Mouse (Mus musculus) MEL (cell line): Measurements from ENCODE around the gene Ccl24. TPM values are rescaled to one million over a fixed set of nuclear protein-coding genes. Genes with fewer than 3 reads are reported as not detected.

Experiments
- DNase-seq: peaks from one replicate; pipeline ENCODE4 v3.0.0; 2011; ENCODE audit warnings: low read depth, low spot score
- H3K27ac ChIP-seq: 2 replicates; pipeline ENCODE4 v1.5.1; 2012; ENCODE audit warnings: low read depth, mild to moderate bottlenecking, control low read depth, low read length, moderate library complexity; ENCODE audit not compliant: control insufficient read depth
- H3K27me3 ChIP-seq, 2 experiments: fragments of 150-350 bp in 1 of 2; sonication (generic) in 1 of 2; 2 replicates each; pipeline ENCODE4 v1.6.1; 2012; ENCODE audit warnings: low read length in 2 of 2, mild to moderate bottlenecking in 2 of 2, improper control_type of control experiment in 1 of 2, moderate library complexity in 1 of 2; ENCODE audit not compliant: insufficient read depth in 2 of 2, control insufficient read depth in 1 of 2
- H3K36me3 ChIP-seq, 2 experiments: 2 replicates each; pipeline ENCODE4 v1.6.1; 2012 to 2014; ENCODE audit warnings: low read length in 2 of 2, improper control_type of control experiment in 1 of 2, inconsistent platforms in 1 of 2, mild to moderate bottlenecking in 1 of 2; ENCODE audit not compliant: insufficient read depth in 2 of 2, control insufficient read depth in 1 of 2
- H3K4me1 ChIP-seq, 2 experiments: fragments of 150-350 bp in 1 of 2; sonication (generic) in 1 of 2; 2 replicates each; pipeline ENCODE4 v1.6.1; 2012; ENCODE audit warnings: low read length in 2 of 2, improper control_type of control experiment in 1 of 2, mild to moderate bottlenecking in 1 of 2; ENCODE audit not compliant: insufficient read depth in 2 of 2, control insufficient read depth in 1 of 2
- H3K4me3 ChIP-seq, 2 experiments: fragments of 150-350 bp in 1 of 2; sonication (generic) in 1 of 2; 2 replicates each; pipeline ENCODE4 v1.5.1; 2012; ENCODE audit warnings: low read depth in 2 of 2, low read length in 2 of 2, mild to moderate bottlenecking in 2 of 2, moderate library complexity in 2 of 2, control low read depth in 1 of 2, improper control_type of control experiment in 1 of 2; ENCODE audit not compliant: control insufficient read depth in 1 of 2, insufficient read depth in 1 of 2
- H3K79me2 ChIP-seq: 2 replicates; pipeline ENCODE4 v1.6.1; 2012; ENCODE audit warnings: mild to moderate bottlenecking, low read length, moderate library complexity; ENCODE audit not compliant: control insufficient read depth, poor library complexity, insufficient read depth
- H3K9ac ChIP-seq: 2 replicates; pipeline ENCODE4 v1.6.1; 2012; ENCODE audit warnings: low read depth, mild to moderate bottlenecking, control low read depth, low read length, moderate library complexity; ENCODE audit not compliant: control insufficient read depth, poor library complexity, severe bottlenecking
- H3K9me3 ChIP-seq: fragments of 150-350 bp; sonication (generic); replicated peaks from 2 replicates; pipeline ENCODE4 v1.6.1; 2012; ENCODE audit warnings: mild to moderate bottlenecking, low read length, improper control_type of control experiment, moderate library complexity; ENCODE audit not compliant: insufficient read depth
- BHLHE40 ChIP-seq: IDR thresholded peaks from 2 replicates; pipeline ENCODE4 v1.6.1; 2012; ENCODE audit warnings: low read depth, mild to moderate bottlenecking, inconsistent platforms, low read length, improper control_type of control experiment, borderline replicate concordance
- CHD1 ChIP-seq: IDR thresholded peaks from 2 replicates; pipeline ENCODE4 v1.6.1; 2012; ENCODE audit warnings: low read depth, mild to moderate bottlenecking, inconsistent platforms, low read length, improper control_type of control experiment
- EP300 ChIP-seq, 2 experiments: IDR thresholded peaks; 2 replicates each; pipeline ENCODE4 v1.6.1; 2011; ENCODE audit warnings: improper control_type of control experiment in 2 of 2, low read length in 2 of 2, low read depth in 1 of 2, mild to moderate bottlenecking in 1 of 2
- ETS1 ChIP-seq: IDR thresholded peaks from 2 replicates; pipeline ENCODE4 v1.6.1; 2012; ENCODE audit warnings: low read depth, mild to moderate bottlenecking, inconsistent platforms, low read length, improper control_type of control experiment, moderate library complexity
- GABPA ChIP-seq: IDR thresholded peaks from 2 replicates; pipeline ENCODE4 v1.6.1; 2012; ENCODE audit warnings: low read depth, mild to moderate bottlenecking, inconsistent platforms, low read length, improper control_type of control experiment, moderate library complexity
- GATA1 ChIP-seq: IDR thresholded peaks from 2 replicates; pipeline ENCODE4 v1.6.1; 2011; ENCODE audit warnings: low read depth, low read length, improper control_type of control experiment
- HCFC1 ChIP-seq: IDR thresholded peaks from 2 replicates; pipeline ENCODE4 v1.6.1; 2012; ENCODE audit warnings: low read depth, mild to moderate bottlenecking, inconsistent platforms, low read length, improper control_type of control experiment, moderate library complexity
- JUND ChIP-seq: IDR thresholded peaks from 2 replicates; pipeline ENCODE4 v1.6.1; 2011; ENCODE audit warnings: low read depth, mild to moderate bottlenecking, improper control_type of control experiment, low read length
- MAFK ChIP-seq: IDR thresholded peaks from 2 replicates; pipeline ENCODE4 v1.6.1; 2011; ENCODE audit warnings: low read depth, mild to moderate bottlenecking, low read length, improper control_type of control experiment, borderline replicate concordance
- MEF2A ChIP-seq: IDR thresholded peaks from 2 replicates; pipeline ENCODE4 v1.6.1; 2014; ENCODE audit warnings: low read depth, mild to moderate bottlenecking, inconsistent platforms, low read length, improper control_type of control experiment; ENCODE audit not compliant: poor library complexity, insufficient replicate concordance, severe bottlenecking; ENCODE audit errors: extremely low read depth
- MXI1 ChIP-seq: IDR thresholded peaks from 2 replicates; pipeline ENCODE4 v1.6.1; 2011; ENCODE audit warnings: mild to moderate bottlenecking, low read depth, low read length, improper control_type of control experiment
- MYB ChIP-seq: IDR thresholded peaks from 2 replicates; pipeline ENCODE4 v1.6.1; 2011; ENCODE audit warnings: mild to moderate bottlenecking, low read depth, low read length, improper control_type of control experiment
- MYC ChIP-seq: IDR thresholded peaks from 2 replicates; pipeline ENCODE4 v1.6.1; 2011; ENCODE audit warnings: low read depth, mild to moderate bottlenecking, low read length, improper control_type of control experiment, moderate library complexity
- POLR2A ChIP-seq, 2 experiments: IDR thresholded peaks; 2 replicates each; pipeline ENCODE4 v1.6.1; 2011 to 2012; ENCODE audit warnings: low read length in 2 of 2, mild to moderate bottlenecking in 2 of 2, control low read depth in 1 of 2, improper control_type of control experiment in 1 of 2, low read depth in 1 of 2, moderate library complexity in 1 of 2; ENCODE audit not compliant: control insufficient read depth in 1 of 2, insufficient read depth in 1 of 2, poor library complexity in 1 of 2
- POLR2AphosphoS2 ChIP-seq: IDR thresholded peaks from 2 replicates; pipeline ENCODE4 v1.6.1; 2011; ENCODE audit warnings: low read length, improper control_type of control experiment
- POLR2AphosphoS5 ChIP-seq: IDR thresholded peaks from 2 replicates; pipeline ENCODE4 v1.6.1; 2012; ENCODE audit warnings: low read depth, borderline replicate concordance, mild to moderate bottlenecking, inconsistent platforms, low read length, moderate library complexity, mixed read lengths
- RCOR1 ChIP-seq: IDR thresholded peaks from 2 replicates; pipeline ENCODE4 v1.6.1; 2012; ENCODE audit warnings: low read depth, mild to moderate bottlenecking, inconsistent platforms, low read length, improper control_type of control experiment
- SIN3A ChIP-seq: IDR thresholded peaks from 2 replicates; pipeline ENCODE4 v1.6.1; 2012; ENCODE audit warnings: low read length, improper control_type of control experiment, inconsistent platforms
- TAL1 ChIP-seq: IDR thresholded peaks from 2 replicates; pipeline ENCODE4 v1.6.1; 2012; ENCODE audit warnings: mild to moderate bottlenecking, inconsistent platforms, low read length, moderate library complexity, mixed read lengths
- TBP ChIP-seq: IDR thresholded peaks from 2 replicates; pipeline ENCODE4 v1.8.0; 2011; ENCODE audit warnings: low read depth, low read length, improper control_type of control experiment
- TCF12 ChIP-seq: IDR thresholded peaks from 2 replicates; pipeline ENCODE4 v1.6.1; 2014; ENCODE audit warnings: low read depth, mild to moderate bottlenecking, inconsistent platforms, low read length, improper control_type of control experiment, moderate library complexity
- USF1 ChIP-seq: IDR thresholded peaks from 2 replicates; pipeline ENCODE4 v1.6.1; 2014; ENCODE audit warnings: low read depth, mild to moderate bottlenecking, inconsistent platforms, low read length, improper control_type of control experiment, moderate library complexity
- ZMIZ1 ChIP-seq: IDR thresholded peaks from 2 replicates; pipeline ENCODE4 v1.6.1; 2012; ENCODE audit warnings: low read depth, mild to moderate bottlenecking, inconsistent platforms, low read length, improper control_type of control experiment, moderate library complexity
- ZNF384 ChIP-seq: IDR thresholded peaks from 2 replicates; pipeline ENCODE4 v1.6.1; 2012; ENCODE audit warnings: low read depth, mild to moderate bottlenecking, inconsistent platforms, low read length, improper control_type of control experiment
- polyA plus RNA-seq, 2 experiments: library from polyadenylated mRNA; stranded (reverse) in 1 of 2; unstranded in 1 of 2; fragments of >175 nt in 1 of 2; fragments of >200 nt in 1 of 2; gene quantifications; 2 replicates each; pipeline versions ENCODE4 v1.2.1 to v1.2.4; 2012; ENCODE audit warnings: low replicate concordance in 2 of 2, low read depth in 1 of 2; ENCODE audit not compliant: insufficient read length in 2 of 2, insufficient read depth in 1 of 2, missing spikeins in 1 of 2
- total RNA-seq: library from RNA; depleted of rRNA; stranded (reverse); fragments of 300-350 nt; gene quantifications from 2 replicates; pipeline ENCODE4 v1.2.3, GENCODE M21; 2012

Ccl24 gene
- total and polyA plus RNA-seq, 3 experiments = not detected

- H3K27ac ChIP-seq = no peak overlapping the region
- peaks cover 0 to 8% of the 10 kb centered on the region in 2 experiments; a peak in 2 of 4 replicates for H3K36me3 ChIP-seq
- peaks cover 3 to 15% of the 10 kb centered on the region in 2 experiments; a peak in 3 of 4 replicates for H3K4me1 ChIP-seq
- no peaks in the 10 kb centered on the region for H3K9me3 ChIP-seq
- no peaks in the 10 kb centered on the region for H3K79me2 ChIP-seq
- H3K4me3 ChIP-seq = no peak overlapping the region
- H3K9ac ChIP-seq = no peak overlapping the region
- peak; percentile 50 for DNase-seq
- H3K27me3 ChIP-seq = no peaks in the 10 kb centered on the region; a peak in 1 of 4 replicates
- TF ChIP-seq ZNF384 = peak; percentile 49; the same call in 1 of the 2 replicates
- no peak for TF ChIP-seq POLR2A (IDR thresholded peaks at IDR 0.05; ENCODE audit: control insufficient read depth in 1 of 2, insufficient read depth in 1 of 2, low read depth in 1 of 2, low read length in 2 of 2, poor library complexity in 1 of 2)
- no peak for TF ChIP-seq CHD1
- TF ChIP-seq POLR2AphosphoS5 = no peak
- no peak for TF ChIP-seq JUND
- TF ChIP-seq BHLHE40 = peak; percentile 21; the same call in 1 of the 2 replicates
- peak; percentile 53; the same call in 1 of the 2 replicates for TF ChIP-seq MAFK
- no peak for TF ChIP-seq POLR2AphosphoS2
- TF ChIP-seq TAL1 = no peak
- TF ChIP-seq EP300 (IDR thresholded peaks at IDR 0.05; ENCODE audit: low read depth in 1 of 2, low read length in 2 of 2) = peak; percentile 86 to 87
- TF ChIP-seq ETS1 = peak; percentile 98
- no peak for TF ChIP-seq TBP
- peak; percentile 92 for TF ChIP-seq GATA1
- no peak for TF ChIP-seq USF1
- TF ChIP-seq MEF2A = no peak
- TF ChIP-seq TCF12 = peak; percentile 86
- peak; percentile 80 for TF ChIP-seq SIN3A
- no peak for TF ChIP-seq MYC
- no peak for TF ChIP-seq HCFC1
- no peak for TF ChIP-seq ZMIZ1
- peak; percentile 95 for TF ChIP-seq RCOR1
- TF ChIP-seq MYB = peak; percentile 64; the same call in 1 of the 2 replicates
- no peak for TF ChIP-seq GABPA
- TF ChIP-seq MXI1 = 0 out of 2 replicates have a peak, but pooled peaks have one; percentile 35
- TF ChIP-seq, all 39 proteins: peak for 11
Observed at GRCm38 (mm10) chr5:135567556-135568265, 5.1 kb downstream of the Ccl24 start.
